Mouse (Mus musculus) naive thymus-derived CD4-positive, alpha-beta T cell, adult 2 months (primary cell): ENCODE measurements around the gene Gm40193.

Source experiments
- DNase-seq: peaks from one replicate; pipeline ENCODE4 v3.0.0-alpha.2; 2011; ENCODE audit warnings: low read depth

The Gm40193 gene

GRCm38 (mm10) chr11:70506385-70506784 is 26.4 kb downstream of the Gm40193 start:
- peak; percentile 87 for DNase-seq

- no peak for DNase-seq
These were observed 27.8 kb downstream of the Gm40193 start, which contains the start of gene Tm4sf5 for GRCm38 (mm10) chr11:70504970-70505369. Gene Tm4sf5, plus strand, starts transcription at chr11:70505244.

- no peak for DNase-seq
These were observed 30.7 kb downstream of the Gm40193 start for GRCm38 (mm10) chr11:70502018-70502417.

GRCm38 (mm10) chr11:70500476-70500812 is 32.3 kb downstream of the Gm40193 start:
- DNase-seq, result no peak

GRCm38 (mm10) chr11:70499566-70500475 is 32.9 kb downstream of the Gm40193 start:
- peak; percentile 48 for DNase-seq

- DNase-seq, result no peak
These were observed 43.1 kb downstream of the Gm40193 start for GRCm38 (mm10) chr11:70489684-70490083.

GRCm38 (mm10) chr11:70489138-70489537 is 43.6 kb downstream of the Gm40193 start:
- no peak for DNase-seq

GRCm38 (mm10) chr11:70487816-70488215 is 44.9 kb downstream of the Gm40193 start:
- DNase-seq, result no peak

GRCm38 (mm10) chr11:70485498-70485897 is 47.2 kb downstream of the Gm40193 start:
- DNase-seq, result no peak
